Comparison of ENCODE assay signal across 11 mouse cellular contexts in genomic region chr2:45049279-45049678, GRCm38 (mm10).
A peak's percentile ranks its signal among the peaks of the same experiment; 100 is the strongest.
DNase-seq lines count a peak whose midpoint lies in the region; ATAC-seq and TF ChIP-seq lines count a peak whose summit lies in the region.
"Had no signal": no experiment of that assay in that cellular context is flagged by ENCODE, and none has a peak within 500 bp of the region (broad histone marks: within the 10 kb centered on the region; RNA-seq: fewer than 3 reads in every experiment).

No protein-coding gene starts in this region.

- H3K36me3 ChIP-seq in spleen, adult 2 months (ENCODE audit: control insufficient read depth, insufficient read depth, low read length): no peaks in the 10 kb centered on the region
- H3K36me3 ChIP-seq: embryonic facial prominence, embryonic 15.5 days; intestine, embryonic 15.5 days; midbrain, embryonic 13.5 days had no signal

- no peak overlapping the region for H3K4me3 ChIP-seq in spleen, adult 2 months (ENCODE audit: extremely low read depth, insufficient read depth, insufficient read length)
- H3K4me3 ChIP-seq: embryonic facial prominence, embryonic 15.5 days; intestine, embryonic 15.5 days; midbrain, embryonic 13.5 days had no signal

- peaks cover 7% of the 10 kb centered on the region for H3K4me1 ChIP-seq in spleen, adult 2 months (ENCODE audit: control insufficient read depth, insufficient read depth, insufficient read length)
- H3K4me1 ChIP-seq: intestine, embryonic 15.5 days had no signal

- peak; percentile 40 for DNase-seq in heart, adult 8-10 months (ENCODE audit: low spot score)
- no peak for DNase-seq in heart, postnatal 4 days
- peak in 1 of 2 experiments; percentile 9 for DNase-seq in spleen, adult 2 months (ENCODE audit: low read depth in 1 of 2, low spot score in 2 of 2)
- no peak for DNase-seq in spleen, postnatal 14 days (ENCODE audit: low spot score in 2 of 2)
- peak; percentile 50 for DNase-seq in skeletal muscle tissue, adult 2 months (ENCODE audit: low read depth, low spot score)
- no peak for DNase-seq in embryo, embryonic 10 days (ENCODE audit: low spot score)
- no peak for DNase-seq in urinary bladder, postnatal 36 days (ENCODE audit: low spot score in 2 of 2)

- peak; percentile 85 for ATAC-seq in hematopoietic stem cell, adult 5-6 weeks (replicated peaks in 1 of 2; ENCODE audit: insufficient read depth in 1 of 2, low FRiP score in 2 of 2, low TSS enrichment in 1 of 2, low read depth in 1 of 2, poor library complexity in 2 of 2, severe bottlenecking in 2 of 2)
- ATAC-seq: intestine, embryonic 15.5 days; midbrain, embryonic 13.5 days had no signal

- H3K27me3 ChIP-seq in spleen, adult 2 months (ENCODE audit: control insufficient read depth, insufficient read depth, low read length): no peaks in the 10 kb centered on the region
- H3K27me3 ChIP-seq: embryonic facial prominence, embryonic 15.5 days; intestine, embryonic 15.5 days; midbrain, embryonic 13.5 days had no signal

- no peak for TF ChIP-seq POLR2A in spleen, adult 2 months (IDR thresholded peaks at IDR 0.05; ENCODE audit: low read depth, low read length)

- peak overlapping the region; percentile 60; the same call in 1 of the 2 replicates for H3K27ac ChIP-seq in spleen, adult 2 months (ENCODE audit: insufficient read depth, low read length)
- H3K27ac ChIP-seq: embryonic facial prominence, embryonic 15.5 days; intestine, embryonic 15.5 days; midbrain, embryonic 13.5 days had no signal

- 23% methylated on average over 2 of the region's 2 CpGs for WGBS in spleen, adult 2 months

- no peak for TF ChIP-seq CTCF in spleen, adult 2 months (IDR thresholded peaks at IDR 0.05; ENCODE audit: extremely low read depth, insufficient read depth, insufficient read length, insufficient replicate concordance)

Comparison
In these comparisons a context has a peak if more than half of its experiments do, and no peak if none do; other contexts are left out.
1. DNase-seq: peak in heart, adult 8-10 months (single experiment) and skeletal muscle tissue, adult 2 months (single experiment); none in heart, postnatal 4 days (single experiment), spleen, postnatal 14 days (0 of 2), embryo, embryonic 10 days (single experiment) and urinary bladder, postnatal 36 days (0 of 2).